Comparison of ENCODE assay signal across 7 mouse cellular contexts in genomic region chr3:88296561-88297318, GRCm38 (mm10). TPM values are rescaled to one million over a fixed set of nuclear protein-coding genes. Genes with fewer than 3 reads are reported as not detected.
DNase-seq lines count a peak whose midpoint lies in the region; ATAC-seq lines count a peak whose summit lies in the region.

Gene Tsacc (minus strand): TSS chr3:88296999.
Gene Cct3 (plus strand): TSS chr3:88297116.

- peak within 1 kb of the TSS; percentile 94 for H3K27ac ChIP-seq in intestine, embryonic 15.5 days
- H3K27ac ChIP-seq in midbrain, embryonic 10.5 days (replicated peaks) = peak within 1 kb of the TSS; percentile 96

- H3K27me3 ChIP-seq in intestine, embryonic 15.5 days (replicated peaks) = no peaks in the 10 kb centered on the region
- no peaks in the 10 kb centered on the region for H3K27me3 ChIP-seq in midbrain, embryonic 10.5 days (ENCODE audit: low read depth, poor library complexity, severe bottlenecking)

- under 1% methylated on average over 44 of the region's 44 CpGs for WGBS in intestine, embryonic 15.5 days
- WGBS in midbrain, embryonic 10.5 days = under 1% methylated on average over 44 of the region's 44 CpGs

- peak; percentile 98 for DNase-seq in adrenal gland, adult 2 months
- peak; percentile 99 for DNase-seq in embryo, embryonic 11.5 days (ENCODE audit: low read depth, low spot score)
- DNase-seq in gastrocnemius, postnatal 36 days = peak; percentile 87 to 91
- peak; percentile 96 to 100 for DNase-seq in left cerebral cortex, postnatal 25 days (ENCODE audit: low spot score in 2 of 2)
- DNase-seq in midbrain, embryonic 10.5 days (ENCODE audit: low spot score) = peak; percentile 96
- peak; percentile 91 for DNase-seq in right cerebral cortex, postnatal 4 days

- peaks cover 22% of the 10 kb centered on the region for H3K36me3 ChIP-seq in intestine, embryonic 15.5 days
- peaks cover 35% of the 10 kb centered on the region for H3K36me3 ChIP-seq in midbrain, embryonic 10.5 days

- peak within 1 kb of the TSS; percentile 63 for H3K4me2 ChIP-seq in intestine, embryonic 15.5 days (replicated peaks)

- no peaks in the 10 kb centered on the region for H3K9me3 ChIP-seq in intestine, embryonic 15.5 days
- H3K9me3 ChIP-seq in midbrain, embryonic 10.5 days (replicated peaks) = no peaks in the 10 kb centered on the region

- H3K9ac ChIP-seq in intestine, embryonic 15.5 days = peak within 1 kb of the TSS; percentile 89

- H3K4me3 ChIP-seq in intestine, embryonic 15.5 days (replicated peaks) = peak within 1 kb of the TSS; percentile 89
- H3K4me3 ChIP-seq in midbrain, embryonic 10.5 days = peak within 1 kb of the TSS; percentile 85

- intact Hi-C loops in gastrocnemius, postnatal 36 days (cut with DNase I) = loop anchor here (10.0 kb wide), 1 partner anchor 388 kb away; the partner anchor contains the start of gene Khdc4
- intact Hi-C loops in left cerebral cortex, postnatal 25 days (cut with DNase I) = loop anchor here (1.0 kb wide), 1 partner anchor 40 kb away; the partner anchor contains the start of genes Smg5 and Tmem79

- peaks cover 10% of the 10 kb centered on the region for H3K4me1 ChIP-seq in intestine, embryonic 15.5 days (replicated peaks)
- H3K4me1 ChIP-seq in midbrain, embryonic 10.5 days = peaks cover 23% of the 10 kb centered on the region

- ATAC-seq in intestine, embryonic 15.5 days = peak; percentile 99

RNA-seq across cellular contexts. Expression of gene Tsacc, which starts in this region (rescaled TPM):
- 10 to 100 TPM in 1 of 2 experiments, 1 to 10 TPM in 1; 5.7 to 10.6 TPM for total RNA-seq in adrenal gland, adult 2 months (2021)
- 1.9 and 2.3 TPM in 2 replicates for polyA plus RNA-seq in adrenal gland, adult 2 months (2012; rRNA removed)
- 1 to 10 TPM; 4.2 to 5.3 TPM for total RNA-seq in gastrocnemius, postnatal 36 days (2021)
- 10.2 and 12.2 TPM in 2 replicates for polyA plus RNA-seq in intestine, embryonic 15.5 days (2015; fragmentation: Nextera tagmentation; extraction: Ambion mirVana)
- 1 to 10 TPM; 3.5 to 3.7 TPM for total RNA-seq in left cerebral cortex, postnatal 25 days (2021)
- 11.4 and 14.1 TPM in 2 replicates for polyA plus RNA-seq in midbrain, embryonic 10.5 days (2016; fragmentation: Nextera tagmentation; extraction: Ambion mirVana)

RNA-seq across cellular contexts. Expression of gene Cct3, which starts in this region (rescaled TPM):
- total RNA-seq in adrenal gland, adult 2 months (2021) = 100 to 1,000 TPM; 218 to 316 TPM
- polyA plus RNA-seq in adrenal gland, adult 2 months (2012; rRNA removed) = 48.9 and 64.9 TPM in 2 replicates
- 10 to 100 TPM; 85.5 to 97.0 TPM for total RNA-seq in gastrocnemius, postnatal 36 days (2021)
- polyA plus RNA-seq in intestine, embryonic 15.5 days (2015; fragmentation: Nextera tagmentation; extraction: Ambion mirVana) = 520 and 528 TPM in 2 replicates
- total RNA-seq in left cerebral cortex, postnatal 25 days (2021) = 100 to 1,000 TPM; 179 to 187 TPM
- 780 and 865 TPM in 2 replicates for polyA plus RNA-seq in midbrain, embryonic 10.5 days (2016; fragmentation: Nextera tagmentation; extraction: Ambion mirVana)

Comparison
In these comparisons a context has a peak if more than half of its experiments do, and no peak if none do; other contexts are left out.
1. Peak in every context shown above with its lines: DNase-seq, ATAC-seq, H3K4me3 ChIP-seq and H3K27ac ChIP-seq.